Mouse (Mus musculus): Measurements from ENCODE around the gene Slc2a9. TPM values are rescaled to one million over a fixed set of nuclear protein-coding genes. Genes with fewer than 3 reads are reported as not detected.

Gene Slc2a9
- polyA plus RNA-seq, 1 experiment from 2014 or later = 1.2 TPM

DNA sequence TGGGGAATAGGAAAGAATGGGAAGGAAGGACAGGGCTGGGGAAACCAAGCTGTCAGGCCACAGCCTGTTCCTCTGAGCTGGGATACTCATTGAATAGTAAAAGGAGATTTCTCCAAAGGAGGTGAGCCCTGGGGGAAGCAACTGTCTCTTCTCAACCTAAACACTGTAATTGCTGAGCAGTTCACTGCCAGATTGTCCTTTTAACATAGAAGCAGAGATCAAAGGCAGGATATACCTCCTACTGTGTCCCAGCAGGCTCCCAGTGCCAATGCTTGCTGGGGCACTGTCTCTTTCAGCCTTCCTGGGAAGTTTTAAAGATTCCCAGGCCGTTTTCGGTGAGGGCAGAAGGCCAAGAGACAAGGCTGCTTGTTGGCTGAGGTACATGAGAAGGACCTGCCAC is 10.0 kb upstream of the Slc2a9 start:
- no peaks in the 10 kb centered on the region for H3K4me1 ChIP-seq (replicated peaks; ENCODE audit: control insufficient read depth, insufficient read depth, low read length)
- no peak overlapping the region for H3K27ac ChIP-seq (ENCODE audit: low read depth)
- 0 out of 2 replicates have a peak, but pooled peaks cover 2% of the 10 kb centered on the region for H3K9me3 ChIP-seq (ENCODE audit: control insufficient read depth, low read length)
- DNase-seq (ENCODE audit: low spot score) (no peak), ATAC-seq (replicated peaks; ENCODE audit: low FRiP score, low TSS enrichment, low read depth) (no peak)
- H3K4me3 ChIP-seq (ENCODE audit: low read depth, low read length) = no peak overlapping the region
- no peaks in the 10 kb centered on the region for H3K27me3 ChIP-seq (replicated peaks; ENCODE audit: control insufficient read depth, insufficient read depth, low read length)
- WGBS = 7% methylated on average over 2 of the region's 2 CpGs
- no peak overlapping the region for H3K4me2 ChIP-seq (ENCODE audit: low read length)
- H3K36me3 ChIP-seq (ENCODE audit: control insufficient read depth, insufficient read depth, low read length) = no peaks in the 10 kb centered on the region
- no peak overlapping the region for H3K9ac ChIP-seq (ENCODE audit: low read length)

DNA sequence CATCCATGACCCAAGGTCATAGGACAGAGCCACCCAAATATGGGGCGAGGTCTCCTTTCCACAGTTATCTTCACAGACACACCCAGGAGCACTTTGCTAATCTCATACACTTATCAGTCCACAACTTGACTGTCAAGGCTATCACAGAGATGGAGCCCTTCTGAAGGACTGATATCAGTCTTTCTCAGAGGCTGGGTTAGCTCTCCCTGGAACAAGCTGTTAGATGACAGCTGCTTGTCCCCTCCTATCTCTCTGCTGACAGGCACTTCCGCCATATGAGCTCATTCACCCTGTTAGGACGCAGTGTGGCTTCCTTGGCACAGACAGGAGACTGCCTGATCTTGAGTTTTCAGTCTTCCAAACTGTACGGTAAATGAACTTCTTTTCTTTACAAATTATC is 6.6 kb upstream of the Slc2a9 start:
- no peaks in the 10 kb centered on the region for H3K36me3 ChIP-seq (ENCODE audit: control insufficient read depth, insufficient read depth, low read length)

DNA sequence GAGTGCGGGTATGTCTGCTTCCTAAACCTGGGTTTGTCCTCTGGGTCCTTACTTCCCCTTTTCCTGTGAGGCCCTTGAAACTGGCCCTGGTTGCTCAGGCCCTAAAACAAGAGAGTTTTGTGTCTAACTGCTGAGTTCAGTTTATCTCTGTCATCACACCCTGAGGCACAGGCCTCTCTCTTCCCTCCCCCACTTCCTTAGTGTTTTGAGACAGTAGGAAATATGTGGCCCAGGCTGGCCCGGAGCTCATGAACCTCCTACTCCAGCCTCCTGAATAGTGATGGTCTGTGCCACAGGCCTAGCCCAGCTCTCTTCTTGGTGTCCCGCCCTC is 2.5 kb upstream of the Slc2a9 start:
- Histone ChIP-seq H3K9me3 (ENCODE audit: control insufficient read depth, low read length) (0 out of 2 replicates have a peak, but pooled peaks cover 2% of the 10 kb centered on the region), H3K27ac (ENCODE audit: low read depth) (no peak overlapping the region)

More for the DNA sequence above, 6.6 kb upstream of the Slc2a9 start:
- no peak overlapping the region for H3K27ac ChIP-seq (ENCODE audit: low read depth)
- H3K4me2 ChIP-seq (ENCODE audit: low read length) = no peak overlapping the region
- no peak overlapping the region for H3K9ac ChIP-seq (ENCODE audit: low read length)
- H3K27me3 ChIP-seq (replicated peaks; ENCODE audit: control insufficient read depth, insufficient read depth, low read length) = no peaks in the 10 kb centered on the region
- no peak overlapping the region for H3K4me3 ChIP-seq (ENCODE audit: low read depth, low read length)
- 0 out of 2 replicates have a peak, but pooled peaks cover 2% of the 10 kb centered on the region for H3K9me3 ChIP-seq (ENCODE audit: control insufficient read depth, low read length)
- no peaks in the 10 kb centered on the region for H3K4me1 ChIP-seq (replicated peaks; ENCODE audit: control insufficient read depth, insufficient read depth, low read length)
- WGBS = 82% methylated on average over 4 of the region's 4 CpGs
- ATAC-seq (replicated peaks; ENCODE audit: low FRiP score, low TSS enrichment, low read depth) (no peak), DNase-seq (ENCODE audit: low spot score) (no peak)

DNA sequence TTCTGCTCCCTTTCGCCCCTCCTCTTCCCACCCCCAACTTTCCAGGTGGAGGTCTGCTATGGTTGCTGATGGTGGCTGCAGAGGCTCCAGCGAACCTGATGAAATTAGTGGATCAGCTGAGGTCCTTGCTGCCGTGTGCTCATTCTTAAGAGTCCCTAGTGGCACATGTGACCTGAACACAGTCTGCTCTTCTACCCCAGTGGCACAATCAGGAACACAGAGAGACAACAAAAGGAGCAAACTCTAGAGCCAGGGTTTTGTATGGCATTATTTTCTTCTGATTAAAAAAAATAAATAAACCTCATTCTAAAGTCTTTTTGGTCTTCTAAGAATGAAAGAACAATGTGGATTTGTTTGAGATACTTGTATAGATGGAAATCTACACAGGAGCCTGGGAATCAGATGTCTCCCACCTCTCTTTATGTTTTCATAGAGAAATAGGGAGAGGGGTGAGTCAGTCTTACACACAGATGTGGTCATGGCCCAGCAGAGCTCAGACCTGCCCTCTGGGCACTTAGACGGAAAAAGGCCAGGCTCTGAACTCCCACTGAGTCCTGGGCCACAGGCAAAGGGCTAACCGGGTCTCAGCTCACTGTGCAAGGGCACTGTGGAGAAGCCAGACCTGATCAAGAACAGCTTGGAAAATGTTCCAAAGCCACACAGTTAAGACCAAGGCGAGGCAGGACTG is 1.9 kb upstream of the Slc2a9 start:
- Histone ChIP-seq H3K9ac (ENCODE audit: low read length) (no peak overlapping the region), H3K36me3 (ENCODE audit: control insufficient read depth, insufficient read depth, low read length) (no peaks in the 10 kb centered on the region), H3K9me3 (ENCODE audit: control insufficient read depth, low read length) (0 out of 2 replicates have a peak, but pooled peaks cover 2% of the 10 kb centered on the region), H3K4me1 (replicated peaks; ENCODE audit: control insufficient read depth, insufficient read depth, low read length) (no peaks in the 10 kb centered on the region), H3K4me3 (ENCODE audit: low read depth, low read length) (no peak overlapping the region), H3K27me3 (replicated peaks; ENCODE audit: control insufficient read depth, insufficient read depth, low read length) (no peaks in the 10 kb centered on the region), H3K27ac (ENCODE audit: low read depth) (no peak overlapping the region), H3K4me2 (ENCODE audit: low read length) (no peak overlapping the region)
- DNase-seq (ENCODE audit: low spot score) (no peak), ATAC-seq (replicated peaks; ENCODE audit: low FRiP score, low TSS enrichment, low read depth) (no peak)
- WGBS = 70% methylated on average over 6 of the region's 6 CpGs

More for the DNA sequence above, 2.5 kb upstream of the Slc2a9 start:
- Histone ChIP-seq H3K9ac (ENCODE audit: low read length) (no peak overlapping the region), H3K36me3 (ENCODE audit: control insufficient read depth, insufficient read depth, low read length) (no peaks in the 10 kb centered on the region), H3K4me3 (ENCODE audit: low read depth, low read length) (no peak overlapping the region), H3K4me2 (ENCODE audit: low read length) (no peak overlapping the region), H3K27me3 (replicated peaks; ENCODE audit: control insufficient read depth, insufficient read depth, low read length) (no peaks in the 10 kb centered on the region), H3K4me1 (replicated peaks; ENCODE audit: control insufficient read depth, insufficient read depth, low read length) (no peaks in the 10 kb centered on the region)
- ATAC-seq (replicated peaks; ENCODE audit: low FRiP score, low TSS enrichment, low read depth) (no peak), DNase-seq (ENCODE audit: low spot score) (no peak)
- WGBS = 71% methylated on average over 3 of the region's 3 CpGs

DNA sequence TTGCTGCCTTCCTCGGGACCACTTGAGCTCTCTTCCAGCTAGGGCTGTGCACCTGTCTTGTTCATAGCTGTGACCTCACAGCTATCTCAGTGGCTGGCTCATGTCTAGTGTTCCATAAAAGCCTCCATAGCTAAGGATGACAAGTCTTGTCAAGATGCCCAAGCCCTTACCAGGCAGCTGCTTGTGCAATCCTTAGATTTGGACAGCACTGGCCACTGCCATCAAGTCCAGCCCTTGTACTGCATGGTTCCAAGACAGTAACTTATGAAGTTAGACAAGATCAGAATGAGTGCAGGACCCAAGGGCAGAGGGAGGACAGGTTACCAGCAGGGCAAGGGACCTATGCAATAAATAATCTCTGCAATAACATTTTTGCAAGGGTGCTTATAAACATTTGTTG is 1.2 kb upstream of the Slc2a9 start:
- H3K27me3 ChIP-seq (replicated peaks; ENCODE audit: control insufficient read depth, insufficient read depth, low read length) = no peaks in the 10 kb centered on the region
- H3K27ac ChIP-seq (ENCODE audit: low read depth) = no peak overlapping the region
- H3K9ac ChIP-seq (ENCODE audit: low read length) = no peak overlapping the region
- DNase-seq (ENCODE audit: low spot score) (no peak), ATAC-seq (replicated peaks; ENCODE audit: low FRiP score, low TSS enrichment, low read depth) (no peak)
- WGBS = 75% methylated on average over 1 of the region's 1 CpGs
- H3K4me2 ChIP-seq (ENCODE audit: low read length) = no peak overlapping the region
- no peaks in the 10 kb centered on the region for H3K36me3 ChIP-seq (ENCODE audit: control insufficient read depth, insufficient read depth, low read length)
- H3K4me3 ChIP-seq (ENCODE audit: low read depth, low read length) = no peak overlapping the region
- no peaks in the 10 kb centered on the region for H3K4me1 ChIP-seq (replicated peaks; ENCODE audit: control insufficient read depth, insufficient read depth, low read length)
- no peaks in the 10 kb centered on the region for H3K9me3 ChIP-seq (ENCODE audit: control insufficient read depth, low read length)

DNA sequence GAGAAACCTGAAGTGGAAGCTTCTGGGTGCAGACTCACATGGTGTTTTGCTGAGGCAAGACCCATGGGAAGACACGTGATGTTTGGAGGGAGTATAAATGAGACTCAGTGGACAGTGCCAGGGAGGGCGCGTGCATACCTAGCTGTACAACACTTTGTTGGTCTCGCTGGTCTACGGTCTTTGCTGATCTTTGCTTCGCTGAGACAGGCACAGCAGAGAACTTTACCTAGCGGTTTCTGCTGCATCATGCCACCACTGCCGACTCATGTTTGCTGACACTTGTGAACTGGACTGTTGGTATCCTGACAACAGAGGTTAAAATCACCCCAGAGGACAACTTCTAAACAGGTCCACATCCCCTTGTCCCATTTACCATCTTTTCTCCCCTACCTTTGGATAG is 2.9 kb downstream of the Slc2a9 start:
- no peaks in the 10 kb centered on the region for H3K4me1 ChIP-seq (replicated peaks; ENCODE audit: control insufficient read depth, insufficient read depth, low read length)
- no peak overlapping the region for H3K4me3 ChIP-seq (ENCODE audit: low read depth, low read length)
- H3K9ac ChIP-seq (ENCODE audit: low read length) = no peak overlapping the region
- no peak overlapping the region for H3K4me2 ChIP-seq (ENCODE audit: low read length)
- DNase-seq (ENCODE audit: low spot score) = no peak
- ATAC-seq (replicated peaks; ENCODE audit: low FRiP score, low TSS enrichment, low read depth) = no peak
- no peaks in the 10 kb centered on the region for H3K9me3 ChIP-seq (ENCODE audit: control insufficient read depth, low read length)
- WGBS = 91% methylated on average over 8 of the region's 8 CpGs
- H3K36me3 ChIP-seq (ENCODE audit: control insufficient read depth, insufficient read depth, low read length) = no peaks in the 10 kb centered on the region
- H3K27ac ChIP-seq (ENCODE audit: low read depth) = no peak overlapping the region
- no peaks in the 10 kb centered on the region for H3K27me3 ChIP-seq (replicated peaks; ENCODE audit: control insufficient read depth, insufficient read depth, low read length)

DNA sequence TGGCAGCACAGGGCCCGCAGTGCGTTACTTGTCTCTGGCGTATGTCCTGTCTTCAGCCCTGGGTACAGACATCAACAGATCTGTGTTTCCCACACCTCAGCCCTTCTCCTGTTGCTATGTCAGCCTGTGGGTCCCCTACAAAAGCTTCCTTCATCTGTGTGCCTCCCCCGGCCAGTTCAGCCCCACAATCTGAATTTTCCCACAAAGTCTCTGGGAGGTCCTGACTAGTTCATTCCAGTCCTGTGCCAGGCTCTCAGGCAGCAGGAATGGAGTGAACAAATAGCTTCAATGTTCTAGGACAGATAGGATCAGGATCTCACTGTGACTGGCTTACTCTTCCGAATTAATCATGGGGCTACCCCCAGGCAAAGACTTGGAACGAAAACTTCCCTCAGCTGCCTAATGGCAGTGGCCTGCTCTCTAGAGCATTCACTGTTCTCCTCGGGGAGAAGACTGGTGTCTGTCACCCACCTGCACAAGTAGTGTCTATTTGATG is 3.6 kb downstream of the Slc2a9 start:
- H3K4me1 ChIP-seq (replicated peaks; ENCODE audit: control insufficient read depth, insufficient read depth, low read length) = no peaks in the 10 kb centered on the region
- H3K27me3 ChIP-seq (replicated peaks; ENCODE audit: control insufficient read depth, insufficient read depth, low read length) = no peaks in the 10 kb centered on the region
- H3K27ac ChIP-seq (ENCODE audit: low read depth) = no peak overlapping the region
- WGBS = 83% methylated on average over 7 of the region's 7 CpGs
- H3K4me3 ChIP-seq (ENCODE audit: low read depth, low read length) = no peak overlapping the region
- ATAC-seq (replicated peaks; ENCODE audit: low FRiP score, low TSS enrichment, low read depth) = no peak
- no peak overlapping the region for H3K4me2 ChIP-seq (ENCODE audit: low read length)
- no peaks in the 10 kb centered on the region for H3K36me3 ChIP-seq (ENCODE audit: control insufficient read depth, insufficient read depth, low read length)
- H3K9me3 ChIP-seq (ENCODE audit: control insufficient read depth, low read length) = no peaks in the 10 kb centered on the region
- DNase-seq (ENCODE audit: low spot score) = no peak
- H3K9ac ChIP-seq (ENCODE audit: low read length) = no peak overlapping the region

DNA sequence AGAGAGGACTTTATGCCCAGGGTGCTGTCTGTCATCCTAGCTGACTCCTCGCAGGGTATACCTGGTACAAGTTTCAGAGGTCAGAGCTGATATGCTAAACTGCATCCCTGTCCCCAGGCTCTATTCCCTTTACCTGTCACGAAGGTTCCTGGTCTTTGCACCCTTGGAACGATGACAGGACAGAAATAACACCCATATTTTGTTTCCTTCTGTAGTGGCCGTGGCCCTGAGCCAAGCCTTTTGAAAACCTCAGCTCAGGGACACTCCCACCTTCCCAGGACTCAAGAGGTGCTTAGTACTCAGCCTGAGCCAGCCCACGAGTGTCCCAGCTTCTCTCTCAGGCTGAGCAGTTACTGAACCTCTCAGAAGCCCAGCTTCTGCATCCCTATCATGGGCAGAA is 4.5 kb downstream of the Slc2a9 start:
- 73% methylated on average over 5 of the region's 5 CpGs for whole genome bisulfite sequencing
- no peak overlapping the region for H3K27ac ChIP-seq (ENCODE audit: low read depth)
- H3K9ac ChIP-seq (ENCODE audit: low read length) = no peak overlapping the region
- H3K4me1 ChIP-seq (replicated peaks; ENCODE audit: control insufficient read depth, insufficient read depth, low read length) = no peaks in the 10 kb centered on the region
- no peak for ATAC-seq (replicated peaks; ENCODE audit: low FRiP score, low TSS enrichment, low read depth)
- no peaks in the 10 kb centered on the region for H3K36me3 ChIP-seq (ENCODE audit: control insufficient read depth, insufficient read depth, low read length)
- H3K4me3 ChIP-seq (ENCODE audit: low read depth, low read length) = no peak overlapping the region
- H3K27me3 ChIP-seq (replicated peaks; ENCODE audit: control insufficient read depth, insufficient read depth, low read length) = no peaks in the 10 kb centered on the region
- no peak for DNase-seq (ENCODE audit: low spot score)
- no peak overlapping the region for H3K4me2 ChIP-seq (ENCODE audit: low read length)
- no peaks in the 10 kb centered on the region for H3K9me3 ChIP-seq (ENCODE audit: control insufficient read depth, low read length)

DNA sequence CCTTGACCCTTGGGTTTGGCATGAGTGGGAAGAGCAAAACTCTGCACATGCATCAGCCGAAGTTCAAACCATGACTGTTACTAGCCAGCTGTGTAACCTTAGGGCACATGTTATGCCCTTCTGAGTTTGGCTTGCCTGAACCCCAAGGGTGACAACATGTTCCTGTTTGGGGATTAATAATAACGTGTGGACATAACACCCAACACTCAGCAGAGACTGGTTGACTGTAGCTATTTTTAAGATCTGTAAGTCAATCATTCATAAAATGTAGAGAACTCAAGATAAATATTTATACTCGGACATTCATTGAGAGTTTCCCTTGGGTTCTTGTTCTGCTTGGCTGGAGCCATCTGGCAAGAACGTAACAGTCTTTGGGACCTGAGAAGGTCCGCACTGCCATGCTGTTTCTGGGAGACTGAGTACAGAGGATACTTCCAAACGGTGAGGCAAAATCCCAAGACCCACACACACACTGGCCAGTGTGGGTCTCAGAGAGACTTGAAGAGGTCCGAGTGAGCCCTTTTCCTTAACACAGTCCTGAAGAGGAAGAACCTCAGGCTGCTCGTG is 6.4 kb downstream of the Slc2a9 start:
- H3K4me1 ChIP-seq (replicated peaks; ENCODE audit: control insufficient read depth, insufficient read depth, low read length) = no peaks in the 10 kb centered on the region
- H3K4me2 ChIP-seq (ENCODE audit: low read length) = no peak overlapping the region
- H3K4me3 ChIP-seq (ENCODE audit: low read depth, low read length) = no peak overlapping the region
- 68% methylated on average over 8 of the region's 8 CpGs for WGBS
- no peak overlapping the region for H3K9ac ChIP-seq (ENCODE audit: low read length)
- no peak for ATAC-seq (replicated peaks; ENCODE audit: low FRiP score, low TSS enrichment, low read depth)
- DNase-seq (ENCODE audit: low spot score) = no peak
- H3K27ac ChIP-seq (ENCODE audit: low read depth) = no peak overlapping the region
- H3K36me3 ChIP-seq (ENCODE audit: control insufficient read depth, insufficient read depth, low read length) = no peaks in the 10 kb centered on the region
- H3K9me3 ChIP-seq (ENCODE audit: control insufficient read depth, low read length) = no peaks in the 10 kb centered on the region
- no peaks in the 10 kb centered on the region for H3K27me3 ChIP-seq (replicated peaks; ENCODE audit: control insufficient read depth, insufficient read depth, low read length)

Measured in intestine, embryonic 14.5 days (tissue).